Mouse (Mus musculus): Measurements from ENCODE around the gene Ak2. TPM values are rescaled to one million over a fixed set of nuclear protein-coding genes. Genes with fewer than 3 reads are reported as not detected.

Ak2 gene
- polyA plus RNA-seq, 1 experiment from 2014 or later = 129 TPM

- H3K4me2 ChIP-seq (ENCODE audit: low read length) = no peak overlapping the region
- no peaks in the 10 kb centered on the region for H3K36me3 ChIP-seq (ENCODE audit: control insufficient read depth, insufficient read depth, low read length)
- H3K4me1 ChIP-seq (ENCODE audit: control insufficient read depth in 2 of 2, insufficient read depth in 2 of 2, low read length in 2 of 2) = peaks cover 0 to 3% of the 10 kb centered on the region in 2 experiments; a peak in 1 of 4 replicates
- WGBS = 70% methylated on average over 3 of the region's 3 CpGs
- H3K9ac ChIP-seq (ENCODE audit: low read length) = no peak overlapping the region
- H3K27me3 ChIP-seq (ENCODE audit: control insufficient read depth, insufficient read depth, low read length) = no peaks in the 10 kb centered on the region
- H3K9me3 ChIP-seq (ENCODE audit: control insufficient read depth, low read length) = no peaks in the 10 kb centered on the region
- H3K4me3 ChIP-seq (ENCODE audit: control insufficient read depth in 1 of 2, insufficient read depth in 1 of 2, low read depth in 1 of 2, low read length in 2 of 2) = no peak overlapping the region
- H3K27ac ChIP-seq (replicated peaks in 1 of 2; ENCODE audit: control insufficient read depth in 1 of 2, insufficient read depth in 1 of 2, low read depth in 2 of 2, low read length in 2 of 2) = no peak overlapping the region
- ATAC-seq (ENCODE audit: insufficient number of reproducible peaks, insufficient read depth, low FRiP score, low read depth) = no peak
Measured at GRCm38 (mm10) chr4:128984600-128984999, 7.2 kb upstream of the Ak2 start.

GRCm38 (mm10) chr4:128988911-128989310 is 2.8 kb upstream of the Ak2 start:
- H3K27me3 ChIP-seq (ENCODE audit: control insufficient read depth, insufficient read depth, low read length) = no peaks in the 10 kb centered on the region
- peaks cover 2% of the 10 kb centered on the region in 2 experiments for H3K4me1 ChIP-seq (ENCODE audit: control insufficient read depth in 2 of 2, insufficient read depth in 2 of 2, low read length in 2 of 2)
- ATAC-seq (ENCODE audit: insufficient number of reproducible peaks, insufficient read depth, low FRiP score, low read depth) = no peak
- H3K36me3 ChIP-seq (ENCODE audit: control insufficient read depth, insufficient read depth, low read length) = no peaks in the 10 kb centered on the region
- H3K27ac ChIP-seq (replicated peaks in 1 of 2; ENCODE audit: control insufficient read depth in 1 of 2, insufficient read depth in 1 of 2, low read depth in 2 of 2, low read length in 2 of 2) = no peak overlapping the region
- no peak overlapping the region for H3K4me3 ChIP-seq (ENCODE audit: control insufficient read depth in 1 of 2, insufficient read depth in 1 of 2, low read depth in 1 of 2, low read length in 2 of 2)
- H3K9ac ChIP-seq (ENCODE audit: low read length) = no peak overlapping the region
- H3K4me2 ChIP-seq (ENCODE audit: low read length) = no peak overlapping the region
- no peaks in the 10 kb centered on the region for H3K9me3 ChIP-seq (ENCODE audit: control insufficient read depth, low read length)
- 76% methylated on average over 3 of the region's 3 CpGs for WGBS

GRCm38 (mm10) chr4:128989678-128990077 is 2.1 kb upstream of the Ak2 start:
- Histone ChIP-seq H3K9ac (ENCODE audit: low read length) (no peak overlapping the region), H3K36me3 (ENCODE audit: control insufficient read depth, insufficient read depth, low read length) (no peaks in the 10 kb centered on the region), H3K27ac (replicated peaks in 1 of 2; ENCODE audit: control insufficient read depth in 1 of 2, insufficient read depth in 1 of 2, low read depth in 2 of 2, low read length in 2 of 2) (0 out of 4 replicates have a peak overlapping the region, but pooled peaks of 1 of the 2 experiments have one; percentile 37), H3K9me3 (ENCODE audit: control insufficient read depth, low read length) (no peaks in the 10 kb centered on the region), H3K27me3 (ENCODE audit: control insufficient read depth, insufficient read depth, low read length) (no peaks in the 10 kb centered on the region), H3K4me1 (ENCODE audit: control insufficient read depth in 2 of 2, insufficient read depth in 2 of 2, low read length in 2 of 2) (peaks cover 9% of the 10 kb centered on the region in 2 experiments), H3K4me2 (ENCODE audit: low read length) (no peak overlapping the region), H3K4me3 (ENCODE audit: control insufficient read depth in 1 of 2, insufficient read depth in 1 of 2, low read depth in 1 of 2, low read length in 2 of 2) (no peak overlapping the region)
- 40% methylated on average over 11 of the region's 11 CpGs for WGBS
- no peak for ATAC-seq (ENCODE audit: insufficient number of reproducible peaks, insufficient read depth, low FRiP score, low read depth)

- Histone ChIP-seq H3K4me3 (ENCODE audit: control insufficient read depth in 1 of 2, insufficient read depth in 1 of 2, low read depth in 1 of 2, low read length in 2 of 2) (no peak overlapping the region), H3K9me3 (ENCODE audit: control insufficient read depth, low read length) (no peaks in the 10 kb centered on the region), H3K4me1 (ENCODE audit: control insufficient read depth in 2 of 2, insufficient read depth in 2 of 2, low read length in 2 of 2) (peaks cover 21 to 26% of the 10 kb centered on the region in 2 experiments), H3K27me3 (ENCODE audit: control insufficient read depth, insufficient read depth, low read length) (no peaks in the 10 kb centered on the region), H3K4me2 (ENCODE audit: low read length) (no peak overlapping the region), H3K36me3 (ENCODE audit: control insufficient read depth, insufficient read depth, low read length) (peaks cover 11% of the 10 kb centered on the region), H3K9ac (ENCODE audit: low read length) (no peak overlapping the region), H3K27ac (replicated peaks in 1 of 2; ENCODE audit: control insufficient read depth in 1 of 2, insufficient read depth in 1 of 2, low read depth in 2 of 2, low read length in 2 of 2) (no peak overlapping the region)
- ATAC-seq (ENCODE audit: insufficient number of reproducible peaks, insufficient read depth, low FRiP score, low read depth) = no peak
- 91% methylated on average over 3 of the region's 3 CpGs for WGBS
Measured at GRCm38 (mm10) chr4:128992176-128992575, 418 bp downstream of the Ak2 start.

- WGBS = under 1% methylated on average over 49 of the region's 49 CpGs
- ATAC-seq (ENCODE audit: insufficient number of reproducible peaks, insufficient read depth, low FRiP score, low read depth) = peak; percentile 97
- H3K36me3 ChIP-seq (ENCODE audit: control insufficient read depth, insufficient read depth, low read length) = peaks cover 18% of the 10 kb centered on the region
- peak overlapping the region; percentile 89 for H3K9ac ChIP-seq (ENCODE audit: low read length)
- peak overlapping the region; percentile 88 for H3K4me2 ChIP-seq (ENCODE audit: low read length)
- H3K27me3 ChIP-seq (ENCODE audit: control insufficient read depth, insufficient read depth, low read length) = no peaks in the 10 kb centered on the region
- peak overlapping the region; percentile 79 to 87 for H3K27ac ChIP-seq (replicated peaks in 1 of 2; ENCODE audit: control insufficient read depth in 1 of 2, insufficient read depth in 1 of 2, low read depth in 2 of 2, low read length in 2 of 2)
- H3K4me1 ChIP-seq (ENCODE audit: control insufficient read depth in 2 of 2, insufficient read depth in 2 of 2, low read length in 2 of 2) = peaks cover 22 to 31% of the 10 kb centered on the region in 2 experiments
- peak overlapping the region; percentile 84 to 98 for H3K4me3 ChIP-seq (ENCODE audit: control insufficient read depth in 1 of 2, insufficient read depth in 1 of 2, low read depth in 1 of 2, low read length in 2 of 2)
- H3K9me3 ChIP-seq (ENCODE audit: control insufficient read depth, low read length) = no peaks in the 10 kb centered on the region
Measured at GRCm38 (mm10) chr4:128993025-128993662, 1.4 kb downstream of the Ak2 start.

- H3K9me3 ChIP-seq (ENCODE audit: control insufficient read depth, low read length) = no peaks in the 10 kb centered on the region
- WGBS = 2% methylated on average over 12 of the region's 12 CpGs
- peak overlapping the region; percentile 79 to 87; a peak in 3 of 4 replicates for H3K27ac ChIP-seq (replicated peaks in 1 of 2; ENCODE audit: control insufficient read depth in 1 of 2, insufficient read depth in 1 of 2, low read depth in 2 of 2, low read length in 2 of 2)
- peak overlapping the region; percentile 88 for H3K4me2 ChIP-seq (ENCODE audit: low read length)
- peak overlapping the region; percentile 89 for H3K9ac ChIP-seq (ENCODE audit: low read length)
- no peak for ATAC-seq (ENCODE audit: insufficient number of reproducible peaks, insufficient read depth, low FRiP score, low read depth)
- peaks cover 22 to 36% of the 10 kb centered on the region in 2 experiments for H3K4me1 ChIP-seq (ENCODE audit: control insufficient read depth in 2 of 2, insufficient read depth in 2 of 2, low read length in 2 of 2)
- peak overlapping the region; percentile 84 to 98 for H3K4me3 ChIP-seq (ENCODE audit: control insufficient read depth in 1 of 2, insufficient read depth in 1 of 2, low read depth in 1 of 2, low read length in 2 of 2)
- peaks cover 18% of the 10 kb centered on the region for H3K36me3 ChIP-seq (ENCODE audit: control insufficient read depth, insufficient read depth, low read length)
- no peaks in the 10 kb centered on the region for H3K27me3 ChIP-seq (ENCODE audit: control insufficient read depth, insufficient read depth, low read length)
Measured at GRCm38 (mm10) chr4:128993675-128994074, 1.9 kb downstream of the Ak2 start.

GRCm38 (mm10) chr4:128995238-128995637 is 3.5 kb downstream of the Ak2 start:
- WGBS = 64% methylated on average over 7 of the region's 7 CpGs
- no peak overlapping the region for H3K4me3 ChIP-seq (ENCODE audit: control insufficient read depth in 1 of 2, insufficient read depth in 1 of 2, low read depth in 1 of 2, low read length in 2 of 2)
- no peak for ATAC-seq (ENCODE audit: insufficient number of reproducible peaks, insufficient read depth, low FRiP score, low read depth)

More at GRCm38 (mm10) chr4:128995238-128995637, 3.5 kb downstream of the Ak2 start:
- no peaks in the 10 kb centered on the region for H3K27me3 ChIP-seq (ENCODE audit: control insufficient read depth, insufficient read depth, low read length)
- peak overlapping the region; percentile 88; the same call in 1 of the 2 replicates for H3K4me2 ChIP-seq (ENCODE audit: low read length)
- peaks cover 33% of the 10 kb centered on the region for H3K36me3 ChIP-seq (ENCODE audit: control insufficient read depth, insufficient read depth, low read length)
- peaks cover 22 to 36% of the 10 kb centered on the region in 2 experiments for H3K4me1 ChIP-seq (ENCODE audit: control insufficient read depth in 2 of 2, insufficient read depth in 2 of 2, low read length in 2 of 2)
- H3K9ac ChIP-seq (ENCODE audit: low read length) = no peak overlapping the region
- H3K27ac ChIP-seq (replicated peaks in 1 of 2; ENCODE audit: control insufficient read depth in 1 of 2, insufficient read depth in 1 of 2, low read depth in 2 of 2, low read length in 2 of 2) = peak overlapping the region in 1 of 2 experiments; percentile 41; a peak in 1 of 4 replicates
- no peaks in the 10 kb centered on the region for H3K9me3 ChIP-seq (ENCODE audit: control insufficient read depth, low read length)

Data from heart, embryonic 14.5 days (tissue).